Mouse (Mus musculus) forebrain, embryonic 16.5 days (tissue): ENCODE measurements around the gene Rassf8. TPM values are rescaled to one million over a fixed set of nuclear protein-coding genes. Genes with fewer than 3 reads are reported as not detected.

Experiments
- ATAC-seq: fragments of 200-750 bp; cut with Nextera tagmentation; 2 replicates; pipeline ENCODE4 v1.8.0; 2017; ENCODE audit warnings: mild to moderate bottlenecking, moderate library complexity
- H3K27ac ChIP-seq: fragments of 300-500 bp; sonication (generic); 2 replicates; pipeline ENCODE4 v1.5.1; 2014; ENCODE audit warnings: low read length, control low read depth
- H3K27me3 ChIP-seq: fragments of 300-500 bp; sonication (generic); replicated peaks from 2 replicates; pipeline ENCODE4 v1.6.1; 2014; ENCODE audit warnings: low read length; ENCODE audit not compliant: control insufficient read depth, insufficient read depth
- H3K36me3 ChIP-seq: fragments of 300-500 bp; sonication (generic); 2 replicates; pipeline ENCODE4 v1.6.1; 2014; ENCODE audit not compliant: control insufficient read depth, insufficient read depth
- H3K4me1 ChIP-seq: fragments of 300-500 bp; sonication (generic); replicated peaks from 2 replicates; pipeline ENCODE4 v1.6.1; 2014; ENCODE audit warnings: low read length; ENCODE audit not compliant: control insufficient read depth, insufficient read depth
- H3K4me2 ChIP-seq: fragments of 300-500 bp; sonication (generic); 2 replicates; pipeline ENCODE4 v1.6.1; 2014; ENCODE audit warnings: mild to moderate bottlenecking, low read length, control low read depth
- H3K4me3 ChIP-seq: fragments of 300-500 bp; sonication (generic); replicated peaks from 2 replicates; pipeline ENCODE4 v1.5.1; 2014; ENCODE audit warnings: mild to moderate bottlenecking, low read length, control low read depth
- H3K9ac ChIP-seq: fragments of 300-500 bp; sonication (generic); replicated peaks from 2 replicates; pipeline ENCODE4 v1.6.1; 2014; ENCODE audit warnings: low read depth, low read length, control low read depth
- H3K9me3 ChIP-seq: fragments of 300-500 bp; sonication (generic); 2 replicates; pipeline ENCODE4 v1.6.1; 2016; ENCODE audit warnings: low read length; ENCODE audit not compliant: control insufficient read depth
- WGBS: fragments of 180-500 bp; shearing (Covaris S2); extraction: QIAGEN DNeasy Blood & Tissue Kit; methylation state at CpG from one replicate; pipeline ENCODE4 v1.1.7; 2014; 5-methylcytosine and 5-hydroxymethylcytosine counted together
- polyA plus RNA-seq: library from polyadenylated mRNA; unstranded; fragments of >200 nt; fragmentation: Nextera tagmentation; extraction: Ambion mirVana; gene quantifications from 2 replicates; pipeline ENCODE4 v1.2.1, GENCODE M21; 2015

The Rassf8 gene
- polyA plus RNA-seq, 1 experiment from 2014 or later = 3.4 TPM

DNA sequence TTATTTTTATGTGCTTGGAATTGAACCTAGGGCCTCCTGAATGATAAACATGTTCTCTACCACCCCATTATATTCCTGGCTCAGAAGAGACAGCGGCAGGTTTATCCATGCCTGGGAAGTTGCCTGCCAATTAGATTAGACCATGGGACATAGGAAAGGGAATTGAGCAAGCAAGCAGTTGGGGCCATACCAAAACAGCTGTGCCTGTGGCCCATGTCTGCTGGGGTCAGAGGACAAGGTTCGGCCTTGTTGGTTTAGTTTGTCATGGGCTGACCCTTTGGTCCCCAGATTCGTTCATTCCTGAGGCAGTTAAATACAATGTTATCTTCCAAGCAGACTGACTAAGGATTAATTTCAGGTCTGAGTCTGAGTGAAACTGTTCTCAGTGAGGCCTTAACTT lies 10.8 kb downstream of the Rassf8 start:
- H3K4me3 ChIP-seq = no peak overlapping the region
- no peaks in the 10 kb centered on the region for H3K9me3 ChIP-seq
- no peak overlapping the region for H3K4me2 ChIP-seq
- H3K4me1 ChIP-seq = peaks cover 6% of the 10 kb centered on the region; the same call in 1 of the 2 replicates
- no peaks in the 10 kb centered on the region for H3K27me3 ChIP-seq
- no peak for ATAC-seq
- H3K9ac ChIP-seq = no peak overlapping the region
- 88% methylated on average over 3 of the region's 3 CpGs for WGBS
- no peak overlapping the region for H3K27ac ChIP-seq
- no peaks in the 10 kb centered on the region for H3K36me3 ChIP-seq

DNA sequence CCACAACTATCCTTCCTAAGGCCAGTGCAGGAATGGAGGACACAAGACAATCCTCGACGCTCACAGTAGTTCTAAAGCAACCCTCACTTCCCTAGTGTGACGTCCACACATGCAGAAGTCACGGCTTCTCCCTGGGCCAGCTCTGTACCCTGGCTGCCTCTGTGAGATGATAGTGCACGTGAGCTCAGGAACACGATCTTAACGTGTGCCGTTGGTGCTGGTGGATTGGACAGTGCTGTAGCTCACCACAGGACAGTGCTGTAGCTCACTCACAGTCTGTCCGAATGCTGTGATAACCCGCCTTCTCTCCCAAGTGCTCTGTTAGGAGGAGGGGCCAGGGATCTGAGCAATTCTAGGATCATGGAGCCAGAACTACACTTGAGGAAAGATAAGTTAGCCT lies 12.1 kb downstream of the Rassf8 start:
- H3K9ac ChIP-seq = no peak overlapping the region
- WGBS = 81% methylated on average over 10 of the region's 10 CpGs

DNA sequence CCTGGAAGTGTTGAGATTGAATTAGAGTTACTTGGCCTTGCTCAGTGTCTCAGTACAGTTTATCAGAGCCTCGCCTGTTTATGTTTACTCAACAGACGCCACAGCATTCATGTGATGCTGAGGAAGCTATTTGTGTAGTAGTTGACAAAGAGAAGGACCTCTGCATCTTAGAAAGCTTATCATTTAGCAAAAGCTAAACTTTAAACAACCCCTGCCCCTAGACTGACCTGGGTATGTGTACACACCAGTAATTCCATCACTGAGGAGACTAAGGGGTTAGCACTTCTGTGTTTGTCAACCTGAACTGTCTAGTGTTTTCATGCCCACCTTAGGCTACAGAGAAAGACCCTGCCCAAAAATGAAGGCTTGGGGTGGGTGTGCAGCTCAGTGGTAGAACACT lies 12.9 kb downstream of the Rassf8 start:
- H3K4me2 ChIP-seq = no peak overlapping the region
- H3K4me3 ChIP-seq = no peak overlapping the region
- H3K9me3 ChIP-seq = no peaks in the 10 kb centered on the region
- no peaks in the 10 kb centered on the region for H3K36me3 ChIP-seq
- no peak overlapping the region for H3K27ac ChIP-seq
- ATAC-seq = no peak
- WGBS = 81% methylated on average over 2 of the region's 2 CpGs
- H3K4me1 ChIP-seq = peaks cover 11% of the 10 kb centered on the region; the same call in 1 of the 2 replicates
- H3K9ac ChIP-seq = no peak overlapping the region
- no peaks in the 10 kb centered on the region for H3K27me3 ChIP-seq

More for the DNA sequence above, 12.1 kb downstream of the Rassf8 start:
- H3K27me3 ChIP-seq = no peaks in the 10 kb centered on the region
- H3K4me2 ChIP-seq = no peak overlapping the region
- no peak overlapping the region for H3K4me3 ChIP-seq
- no peaks in the 10 kb centered on the region for H3K36me3 ChIP-seq
- ATAC-seq = no peak
- no peaks in the 10 kb centered on the region for H3K9me3 ChIP-seq
- H3K27ac ChIP-seq = no peak overlapping the region
- H3K4me1 ChIP-seq = peaks cover 8% of the 10 kb centered on the region; the same call in 1 of the 2 replicates

DNA sequence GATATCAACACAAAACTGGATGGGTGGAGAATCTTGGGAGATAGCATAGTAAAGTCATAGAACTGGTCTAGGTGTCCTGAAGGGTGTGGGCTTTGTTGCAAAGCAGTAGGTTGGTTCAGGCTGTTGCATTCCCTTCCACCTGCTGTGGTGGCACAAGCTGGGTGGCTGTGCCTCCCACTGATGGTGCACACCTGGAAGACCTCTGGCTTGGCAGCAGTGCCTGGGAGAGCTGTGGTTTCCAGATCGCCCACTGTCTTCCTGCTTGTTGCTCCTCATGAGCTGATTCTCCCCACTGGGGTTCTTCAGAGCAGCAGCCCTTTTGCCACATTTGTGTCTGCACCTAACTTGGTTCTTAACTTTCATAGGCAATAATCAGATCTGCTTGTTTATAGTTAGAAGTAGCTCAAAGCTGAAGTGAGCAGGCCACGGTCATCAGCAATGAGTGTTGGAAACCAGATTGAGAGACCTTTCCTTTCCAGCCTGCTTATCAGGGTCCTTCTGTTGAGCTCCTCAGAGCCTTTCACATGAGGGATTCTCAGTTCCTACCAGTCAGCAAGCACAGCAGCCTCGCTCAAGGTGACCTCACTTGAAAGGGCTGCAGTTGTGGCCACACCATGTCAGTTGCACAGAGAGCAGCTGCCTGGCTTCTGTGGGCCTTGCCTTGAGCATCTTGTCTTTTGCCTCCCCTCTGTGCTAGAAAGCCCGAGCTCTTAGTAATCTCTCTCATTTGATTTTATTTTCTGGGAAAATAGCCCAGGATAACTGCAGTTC lies 13.9 kb downstream of the Rassf8 start:
- 82% methylated on average over 4 of the region's 4 CpGs for WGBS
- H3K4me1 ChIP-seq = peaks cover 11% of the 10 kb centered on the region; the same call in 1 of the 2 replicates
- H3K4me2 ChIP-seq = no peak overlapping the region
- H3K36me3 ChIP-seq = no peaks in the 10 kb centered on the region
- H3K27me3 ChIP-seq = no peaks in the 10 kb centered on the region
- H3K9ac ChIP-seq = no peak overlapping the region
- ATAC-seq = no peak
- no peak overlapping the region for H3K4me3 ChIP-seq
- no peaks in the 10 kb centered on the region for H3K9me3 ChIP-seq
- H3K27ac ChIP-seq = no peak overlapping the region

DNA sequence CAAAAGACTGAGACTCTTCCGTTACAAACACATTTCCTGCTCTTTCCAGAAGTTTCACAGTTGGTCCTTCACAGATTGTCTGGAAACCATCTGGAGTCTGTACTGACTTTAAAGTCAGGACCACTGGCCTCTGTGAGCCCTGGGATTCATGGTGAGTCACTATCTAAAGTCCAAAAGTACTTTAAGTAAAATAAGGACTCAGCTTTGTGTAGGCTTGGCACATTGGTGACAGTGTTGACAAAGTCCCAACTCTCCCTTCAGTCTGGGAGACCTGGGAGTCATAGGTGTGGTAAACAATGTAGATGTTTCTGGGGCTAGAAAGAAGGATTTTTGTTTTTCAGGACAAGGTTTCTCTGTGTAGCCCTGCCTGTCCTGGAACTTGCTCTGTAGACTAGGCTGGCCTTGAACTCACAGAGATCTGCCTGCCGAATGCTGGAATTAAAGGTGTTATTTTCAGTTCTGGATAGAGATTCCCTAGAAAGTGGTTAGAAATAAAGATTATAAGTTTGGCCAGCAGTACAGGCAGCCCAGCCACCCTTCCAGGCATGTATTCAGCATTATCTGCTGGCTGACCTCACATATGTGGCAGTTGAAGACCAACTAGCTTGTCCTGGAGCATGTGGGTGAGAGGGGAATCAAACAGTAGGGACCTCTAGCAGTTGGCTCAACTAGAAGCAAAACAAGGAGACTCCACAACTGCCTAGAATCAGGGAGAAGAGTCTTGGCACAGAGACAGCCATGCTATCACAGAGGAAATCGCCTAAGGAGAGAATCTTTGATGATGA lies 14.8 kb downstream of the Rassf8 start:
- H3K9ac ChIP-seq = no peak overlapping the region
- no peaks in the 10 kb centered on the region for H3K36me3 ChIP-seq
- H3K9me3 ChIP-seq = no peaks in the 10 kb centered on the region
- H3K4me2 ChIP-seq = no peak overlapping the region
- H3K27me3 ChIP-seq = no peaks in the 10 kb centered on the region
- H3K4me3 ChIP-seq = no peak overlapping the region
- 73% methylated on average over 3 of the region's 3 CpGs for WGBS
- H3K4me1 ChIP-seq = peaks cover 9% of the 10 kb centered on the region; the same call in 1 of the 2 replicates
- H3K27ac ChIP-seq = no peak overlapping the region
- ATAC-seq = no peak

DNA sequence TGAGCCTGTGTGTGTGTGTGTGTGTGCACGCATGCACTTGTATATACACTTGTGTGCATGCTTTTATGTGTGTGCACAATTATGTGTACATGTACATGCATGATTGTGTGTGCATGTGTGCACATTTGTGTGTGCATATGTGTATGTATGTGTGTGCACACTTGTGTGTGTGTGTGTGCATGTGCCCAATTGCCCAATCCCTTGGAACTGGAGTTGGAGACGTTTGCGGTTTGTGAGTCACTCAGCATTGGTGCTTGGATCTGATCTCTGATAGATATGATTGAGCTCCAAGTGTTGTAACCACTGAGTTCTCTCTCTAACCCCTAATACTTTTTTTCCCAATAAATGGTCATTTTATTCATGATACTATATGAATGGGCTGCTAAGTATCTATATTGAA lies 15.5 kb downstream of the Rassf8 start:
- no peak overlapping the region for H3K27ac ChIP-seq

DNA sequence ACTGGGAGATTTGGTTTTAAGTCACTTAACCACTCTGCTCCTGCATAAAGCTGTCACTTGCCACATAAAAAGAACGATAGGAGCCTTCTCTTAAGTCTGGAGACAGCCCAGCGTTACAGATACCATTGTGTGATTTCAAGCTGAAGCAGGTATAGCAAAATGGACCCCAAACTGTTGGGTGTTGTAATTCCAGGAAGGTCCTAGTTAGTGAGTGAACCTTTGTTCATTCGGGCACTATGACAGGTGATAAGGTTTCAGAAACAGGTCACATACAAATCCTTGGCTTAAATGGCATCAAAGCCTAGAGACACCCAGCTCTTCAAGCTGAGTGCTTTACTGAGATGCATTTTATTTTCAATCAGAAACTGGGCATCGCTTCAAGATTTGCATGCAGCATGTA lies 16.5 kb downstream of the Rassf8 start:
- no peak overlapping the region for H3K4me3 ChIP-seq
- H3K9me3 ChIP-seq = no peaks in the 10 kb centered on the region
- no peak for ATAC-seq
- H3K9ac ChIP-seq = no peak overlapping the region
- no peak overlapping the region for H3K27ac ChIP-seq
- H3K36me3 ChIP-seq = no peaks in the 10 kb centered on the region
- no peak overlapping the region for H3K4me2 ChIP-seq
- H3K27me3 ChIP-seq = no peaks in the 10 kb centered on the region
- 82% methylated on average over 4 of the region's 4 CpGs for WGBS
- 0 out of 2 replicates have a peak, but pooled peaks cover 5% of the 10 kb centered on the region for H3K4me1 ChIP-seq

More for the DNA sequence above, 15.5 kb downstream of the Rassf8 start:
- Histone ChIP-seq H3K9me3 (no peaks in the 10 kb centered on the region), H3K4me2 (no peak overlapping the region), H3K4me3 (no peak overlapping the region), H3K27me3 (no peaks in the 10 kb centered on the region), H3K36me3 (no peaks in the 10 kb centered on the region), H3K4me1 (0 out of 2 replicates have a peak, but pooled peaks cover 5% of the 10 kb centered on the region), H3K9ac (no peak overlapping the region)
- no peak for ATAC-seq
- 95% methylated on average over 3 of the region's 3 CpGs for WGBS

DNA sequence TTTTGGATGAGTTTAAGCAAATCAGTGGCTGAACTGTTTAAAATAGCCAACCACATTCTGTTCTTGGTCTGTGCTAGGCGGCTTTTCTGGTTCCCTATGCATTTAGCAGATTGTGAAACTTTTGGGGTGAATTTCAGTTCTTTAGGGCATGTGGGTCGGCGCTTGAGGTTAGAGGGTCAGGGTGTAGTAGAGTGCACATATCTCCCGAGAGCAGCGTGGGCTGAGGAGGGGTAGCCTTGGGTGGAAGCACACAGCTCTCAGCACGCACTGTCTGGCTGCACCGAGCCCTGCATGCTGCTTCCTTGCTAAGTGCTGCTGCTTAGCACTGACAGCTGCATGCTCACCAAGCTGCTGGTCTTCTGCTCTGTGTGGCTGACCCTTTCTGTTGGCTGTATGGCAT lies 18.5 kb downstream of the Rassf8 start:
- Histone ChIP-seq H3K9me3 (no peaks in the 10 kb centered on the region), H3K9ac (no peak overlapping the region), H3K27ac (no peak overlapping the region), H3K36me3 (no peaks in the 10 kb centered on the region), H3K4me1 (peaks cover 8% of the 10 kb centered on the region), H3K27me3 (no peaks in the 10 kb centered on the region), H3K4me2 (no peak overlapping the region), H3K4me3 (no peak overlapping the region)
- WGBS = 78% methylated on average over 7 of the region's 7 CpGs
- no peak for ATAC-seq

DNA sequence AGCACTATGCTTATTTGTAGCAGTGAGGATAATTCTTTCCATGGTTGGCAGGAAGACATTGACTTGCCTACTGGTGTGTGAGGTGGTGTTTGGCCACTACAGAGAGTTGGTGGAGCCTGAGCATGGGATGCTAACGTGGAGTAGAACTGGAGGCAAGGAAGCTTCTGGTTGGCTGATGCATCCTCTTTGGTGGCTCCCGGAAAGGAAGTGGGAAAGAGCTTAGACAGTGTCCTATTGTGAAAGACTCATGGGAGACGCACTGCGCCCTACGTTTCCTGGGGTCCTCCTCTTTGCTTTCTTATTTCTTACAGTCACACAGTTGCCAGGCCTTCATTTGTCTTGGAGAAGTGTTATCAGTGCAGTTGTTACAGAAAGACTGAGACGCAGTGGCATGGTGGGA lies 20.4 kb downstream of the Rassf8 start:
- H3K9ac ChIP-seq = no peak overlapping the region
- H3K9me3 ChIP-seq = no peaks in the 10 kb centered on the region
- peaks cover 9% of the 10 kb centered on the region for H3K4me1 ChIP-seq
- H3K27me3 ChIP-seq = no peaks in the 10 kb centered on the region
- WGBS = 87% methylated on average over 6 of the region's 6 CpGs
- H3K4me2 ChIP-seq = no peak overlapping the region
- H3K36me3 ChIP-seq = no peaks in the 10 kb centered on the region
- H3K4me3 ChIP-seq = no peak overlapping the region
- no peak for ATAC-seq
- no peak overlapping the region for H3K27ac ChIP-seq
